Comparison of ENCODE assay signal across 8 mouse cellular contexts in genomic region chr1:182340821-182341781, GRCm38 (mm10). TPM values are rescaled to one million over a fixed set of nuclear protein-coding genes. Genes with fewer than 3 reads are reported as not detected.
DNase-seq lines count a peak whose midpoint lies in the region; ATAC-seq lines count a peak whose summit lies in the region.

TSS of gene Fbxo28 (minus strand) at chr1:182341629.

- H3K4me1 ChIP-seq in hindbrain, embryonic 13.5 days (replicated peaks), result peaks cover 35% of the 10 kb centered on the region

- under 1% methylated on average over 89 of the region's 93 CpGs for WGBS in hindbrain, embryonic 13.5 days

- peak; percentile 96 for ATAC-seq in hindbrain, embryonic 13.5 days (ENCODE audit: low FRiP score)

- H3K9ac ChIP-seq in hindbrain, embryonic 13.5 days, result peak within 1 kb of the TSS; percentile 99

- no peaks in the 10 kb centered on the region for H3K9me3 ChIP-seq in hindbrain, embryonic 13.5 days

- H3K27ac ChIP-seq in hindbrain, embryonic 13.5 days, result peak within 1 kb of the TSS; percentile 96

- DNase-seq in NIH3T3 (ENCODE audit: low read depth), result peak; percentile 94
- DNase-seq in cerebellum, postnatal 10 days, result peak; percentile 96
- peak; percentile 68 to 78 for DNase-seq in frontal cortex, postnatal 14 days (ENCODE audit: low spot score in 2 of 2)
- DNase-seq in layer of hippocampus, postnatal 25 days (ENCODE audit: extremely low spot score in 1 of 2, low spot score in 1 of 2), result peak; percentile 66 to 79
- peak; percentile 90 for DNase-seq in lung, postnatal 25 days (ENCODE audit: low spot score)
- peak; percentile 88 for DNase-seq in retina, embryonic 14.5 days (ENCODE audit: low spot score)
- peak; percentile 86 for DNase-seq in thymus, postnatal 4 days

- peak within 1 kb of the TSS; percentile 99 for H3K4me3 ChIP-seq in hindbrain, embryonic 13.5 days

- H3K4me2 ChIP-seq in hindbrain, embryonic 13.5 days, result peak within 1 kb of the TSS; percentile 81

- peaks cover 6% of the 10 kb centered on the region; the same call in 1 of the 2 replicates for H3K36me3 ChIP-seq in hindbrain, embryonic 13.5 days

- H3K27me3 ChIP-seq in hindbrain, embryonic 13.5 days, result 0 out of 2 replicates have a peak, but pooled peaks cover 2% of the 10 kb centered on the region

RNA-seq across cellular contexts. Expression of gene Fbxo28, which starts in this region (rescaled TPM):
- polyA plus RNA-seq in hindbrain, embryonic 13.5 days (2015; fragmentation: Nextera tagmentation; extraction: Ambion mirVana), result 26.9 and 34.0 TPM in 2 replicates
- 10 to 100 TPM; 42.5 to 50.4 TPM for total RNA-seq in layer of hippocampus, postnatal 25 days (2021)

Comparison
In these comparisons a context has a peak if more than half of its experiments do, and no peak if none do; other contexts are left out.
1. Peak in every context shown above with its lines: DNase-seq, ATAC-seq, H3K4me3 ChIP-seq and H3K27ac ChIP-seq.